Mouse (Mus musculus) 3134 (cell line): ENCODE measurements at regions not wholly inside any gene's neighbourhood (a gene's known extent, or its start where the extent isn't known, plus 50 kb on each side); places are given as distances from the start of the nearest gene placed in this dataset.

Experiments
- DNase-seq: peaks from one replicate; pipeline ENCODE4 v3.0.0-alpha.2; 2011; ENCODE audit warnings: low spot score; ENCODE audit not compliant: insufficient read length; ENCODE audit errors: extremely low read depth

GRCm38 (mm10) chr11:71651756-71652380 is 97.9 kb upstream of the Wscd1 start:
- no peak for DNase-seq

DNA sequence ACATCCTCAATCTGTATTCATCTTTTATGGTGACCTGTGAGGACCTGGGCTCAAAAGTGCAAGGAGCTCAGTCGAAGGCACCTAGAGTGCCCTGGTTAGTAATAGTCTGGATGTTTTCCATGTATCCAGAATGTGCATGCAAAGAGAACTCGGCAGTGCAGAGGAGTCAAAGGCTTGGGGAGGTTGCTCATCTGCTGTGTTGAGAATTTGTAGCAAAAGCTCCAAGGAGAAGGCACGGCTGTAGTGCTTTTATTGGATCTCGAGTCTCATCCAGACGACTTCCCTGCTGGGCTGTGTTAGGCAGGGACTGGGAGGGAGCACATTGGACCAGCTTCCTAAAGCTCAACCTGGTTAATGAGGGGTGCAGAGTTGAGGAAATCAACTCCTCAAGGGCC is 97.3 kb upstream of the Wscd1 start:
- no peak for DNase-seq

DNA sequence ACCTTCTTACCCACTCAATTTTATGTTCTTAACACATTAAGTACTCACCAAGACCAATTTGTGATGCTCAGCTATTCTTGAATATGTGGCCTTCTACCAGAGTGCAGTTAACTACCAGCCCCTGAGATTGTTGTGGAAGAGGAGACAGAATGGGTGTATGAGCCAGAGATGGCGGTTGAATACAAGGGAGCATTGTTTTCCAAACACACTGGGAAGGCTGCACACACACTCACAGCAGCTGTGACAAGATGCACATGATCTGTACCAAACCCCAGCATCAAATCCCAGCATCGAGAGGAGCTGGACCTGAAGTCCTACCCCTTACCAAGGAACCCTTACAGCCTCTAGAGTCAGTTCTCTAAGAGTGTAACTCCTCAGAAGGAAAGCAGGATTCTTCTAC is 91.4 kb upstream of the Wscd1 start:
- DNase-seq: no peak

GRCm38 (mm10) chr11:71670111-71671050 is 79.3 kb upstream of the Wscd1 start:
- DNase-seq: no peak

GRCm38 (mm10) chr11:71672171-71673050 is 77.3 kb upstream of the Wscd1 start:
- DNase-seq: no peak

DNA sequence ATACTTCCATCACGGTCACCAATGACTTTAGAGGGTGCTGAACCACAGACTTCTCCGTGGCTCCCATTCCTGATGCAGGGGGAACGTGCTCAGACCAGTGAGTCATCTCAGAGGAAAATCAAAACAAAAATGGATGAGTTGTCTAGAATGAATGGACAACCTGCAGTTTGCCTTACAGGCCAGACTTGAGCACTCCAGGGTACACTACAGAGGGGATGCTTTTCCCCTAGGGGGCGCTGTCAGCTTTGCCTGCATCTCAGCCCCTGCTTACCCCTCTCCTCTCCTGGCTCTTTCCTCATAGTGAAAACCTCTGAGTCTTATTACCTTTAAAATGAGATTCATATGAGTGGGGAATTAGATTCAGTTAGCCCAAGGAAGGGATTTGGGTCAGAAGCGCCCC is 75.4 kb upstream of the Wscd1 start:
- no peak for DNase-seq

- no peak for DNase-seq
Measured at GRCm38 (mm10) chr11:71675714-71676313, 73.9 kb upstream of the Wscd1 start.

DNA sequence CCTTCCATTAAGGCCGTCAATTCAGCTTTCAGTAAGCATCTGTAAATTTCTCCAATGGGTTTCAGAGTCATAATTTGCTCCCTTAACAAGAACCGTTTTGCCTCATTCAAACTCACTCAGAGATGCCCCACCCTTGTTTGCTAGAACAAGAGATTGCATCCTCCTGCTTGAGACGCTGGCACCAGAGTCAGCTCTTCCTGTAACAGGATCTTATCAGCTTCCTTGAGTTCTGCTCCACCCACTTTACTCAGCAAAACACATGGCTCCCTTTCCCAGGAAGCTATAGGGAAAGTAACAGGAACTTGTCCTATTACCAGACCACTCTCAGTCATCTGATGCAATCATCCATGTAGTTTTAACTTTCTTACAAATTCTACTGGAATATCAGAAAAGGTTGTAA is 52.7 kb upstream of the Wscd1 start:
- no peak for DNase-seq

DNA sequence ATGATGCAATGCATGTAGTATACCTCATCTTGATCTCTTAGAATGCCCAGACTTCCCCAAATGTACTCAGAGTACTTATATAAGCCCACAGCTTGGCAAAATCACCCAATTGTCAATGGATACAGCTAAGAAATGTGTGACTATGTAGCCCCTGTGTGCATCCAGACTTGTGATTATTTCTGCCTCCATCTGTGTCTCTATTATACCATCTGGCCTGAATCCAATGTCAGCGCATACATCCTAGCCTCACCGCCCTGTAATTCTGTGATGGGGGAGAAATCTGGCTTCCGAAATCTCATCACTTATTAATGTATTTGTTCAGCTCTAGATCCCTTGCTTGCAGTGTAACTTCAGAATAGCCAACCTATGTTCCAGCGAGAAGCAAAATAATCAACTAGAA is 50.9 kb upstream of the Wscd1 start:
- DNase-seq: no peak
